In genomic region chr6:93087329-93087728, GRCm38 (mm10) we compare ENCODE assay signal across 20 mouse cellular contexts.
DNase-seq lines count a peak whose midpoint lies in the region; ATAC-seq lines count a peak whose summit lies in the region.
"Had no signal": no experiment of that assay in that cellular context is flagged by ENCODE, and none has a peak within 500 bp of the region (broad histone marks: within the 10 kb centered on the region; RNA-seq: fewer than 3 reads in every experiment).

No protein-coding gene starts in this region.

- H3K4me1 ChIP-seq in embryonic facial prominence, embryonic 15.5 days, result no peaks in the 10 kb centered on the region
- H3K4me1 ChIP-seq: embryonic facial prominence, embryonic 12.5 days; forebrain, embryonic 15.5 days; heart, embryonic 10.5 days; midbrain, embryonic 13.5 days; neural tube, embryonic 13.5 days had no signal

- H3K4me3 ChIP-seq in embryonic facial prominence, embryonic 15.5 days (replicated peaks), result no peak overlapping the region
- H3K4me3 ChIP-seq: embryonic facial prominence, embryonic 12.5 days; forebrain, embryonic 15.5 days; heart, embryonic 10.5 days; hindbrain, embryonic 10.5 days; midbrain, embryonic 13.5 days; neural tube, embryonic 13.5 days had no signal

- ATAC-seq in embryonic facial prominence, embryonic 15.5 days (ENCODE audit: insufficient number of reproducible peaks, low FRiP score, low TSS enrichment, low read depth), result peak; percentile 57; the same call in 1 of the 2 replicates
- ATAC-seq: forebrain, embryonic 15.5 days; hindbrain, postnatal 0 days; midbrain, embryonic 13.5 days had no signal

- no peaks in the 10 kb centered on the region for H3K27me3 ChIP-seq in embryonic facial prominence, embryonic 15.5 days
- H3K27me3 ChIP-seq: embryonic facial prominence, embryonic 12.5 days; forebrain, embryonic 15.5 days; neural tube, embryonic 13.5 days had no signal

- 80% methylated on average over 2 of the region's 2 CpGs for WGBS in embryonic facial prominence, embryonic 15.5 days

- no peak overlapping the region for H3K4me2 ChIP-seq in embryonic facial prominence, embryonic 15.5 days (replicated peaks)
- H3K4me2 ChIP-seq: embryonic facial prominence, embryonic 12.5 days; forebrain, embryonic 15.5 days; liver, embryonic 11.5 days; midbrain, embryonic 13.5 days; neural tube, embryonic 13.5 days had no signal

- no peaks in the 10 kb centered on the region for H3K36me3 ChIP-seq in embryonic facial prominence, embryonic 15.5 days
- H3K36me3 ChIP-seq: embryonic facial prominence, embryonic 12.5 days; forebrain, embryonic 15.5 days; heart, embryonic 10.5 days; hindbrain, embryonic 10.5 days; midbrain, embryonic 13.5 days; neural tube, embryonic 13.5 days had no signal

- H3K9me3 ChIP-seq in embryonic facial prominence, embryonic 15.5 days (replicated peaks), result no peaks in the 10 kb centered on the region
- H3K9me3 ChIP-seq: embryonic facial prominence, embryonic 12.5 days; forebrain, embryonic 15.5 days; heart, embryonic 10.5 days; hindbrain, embryonic 10.5 days; midbrain, embryonic 13.5 days; neural tube, embryonic 13.5 days had no signal

- no peak overlapping the region for H3K9ac ChIP-seq in embryonic facial prominence, embryonic 15.5 days
- H3K9ac ChIP-seq: embryonic facial prominence, embryonic 12.5 days; forebrain, embryonic 15.5 days; midbrain, embryonic 13.5 days; neural tube, embryonic 13.5 days had no signal

- DNase-seq in heart, adult 11 months, result peak; percentile 80
- DNase-seq in heart, adult 18-20 months, result no peak
- peak; percentile 33 to 57 for DNase-seq in layer of hippocampus, postnatal 10 days (ENCODE audit: low spot score in 2 of 2)
- DNase-seq in layer of hippocampus, adult 9-11 months, result no peak
- peak; percentile 71 to 88 for DNase-seq in kidney, postnatal 25 days
- no peak for DNase-seq in natural killer cell, adult 2 months (ENCODE audit: low spot score in 2 of 2)
- DNase-seq: cerebellum, adult 11-12 months; gastrocnemius, postnatal 36 days; lung, adult 18-20 months; lung, postnatal 14 days had no signal

- no peak overlapping the region for H3K27ac ChIP-seq in embryonic facial prominence, embryonic 15.5 days (replicated peaks)
- H3K27ac ChIP-seq: embryonic facial prominence, embryonic 12.5 days; forebrain, embryonic 15.5 days; heart, embryonic 10.5 days; hindbrain, embryonic 10.5 days; hindbrain, postnatal 0 days; midbrain, embryonic 13.5 days; neural tube, embryonic 13.5 days; stomach, postnatal 0 days had no signal

Comparison
In these comparisons a context has a peak if more than half of its experiments do, and no peak if none do; other contexts are left out.
1. DNase-seq: peak in heart, adult 11 months (single experiment), layer of hippocampus, postnatal 10 days (2 of 2) and kidney, postnatal 25 days (2 of 2); none in heart, adult 18-20 months (0 of 2), layer of hippocampus, adult 9-11 months (single experiment) and natural killer cell, adult 2 months (0 of 2).